Mouse (Mus musculus) forebrain, embryonic 11.5 days (tissue): Measurements from ENCODE around the gene Lrp2. TPM values are rescaled to one million over a fixed set of nuclear protein-coding genes. Genes with fewer than 3 reads are reported as not detected.

Experiments used
- ATAC-seq: fragments of 200-750 bp; cut with Nextera tagmentation; replicated peaks from 2 replicates; pipeline ENCODE4 v1.8.0; 2017; ENCODE audit warnings: moderate TSS enrichment; ENCODE audit not compliant: low FRiP score
- DNase-seq: peaks from one replicate; pipeline ENCODE4 v3.0.0-alpha.2; 2017; ENCODE audit warnings: low spot score
- H3K27ac ChIP-seq: fragments of 300-500 bp; sonication (generic); 2 replicates; pipeline ENCODE4 v1.5.1; 2014; ENCODE audit warnings: low read depth, low read length
- H3K27me3 ChIP-seq: fragments of 300-500 bp; sonication (generic); 2 replicates; pipeline ENCODE4 v1.6.1; 2014; ENCODE audit warnings: mild to moderate bottlenecking, low read length, mixed read lengths; ENCODE audit not compliant: control insufficient read depth, insufficient read depth
- H3K36me3 ChIP-seq: fragments of 300-500 bp; sonication (generic); 2 replicates; pipeline ENCODE4 v1.6.1; 2014; ENCODE audit warnings: mild to moderate bottlenecking, low read length, moderate library complexity, mixed read lengths; ENCODE audit not compliant: control insufficient read depth, insufficient read depth
- H3K4me1 ChIP-seq: fragments of 300-500 bp; sonication (generic); replicated peaks from 2 replicates; pipeline ENCODE4 v1.6.1; 2014; ENCODE audit warnings: low read length, mixed read lengths; ENCODE audit not compliant: control insufficient read depth, insufficient read depth
- H3K4me2 ChIP-seq: fragments of 300-500 bp; sonication (generic); 2 replicates; pipeline ENCODE4 v1.6.1; 2014; ENCODE audit warnings: low read depth, mild to moderate bottlenecking, low read length, moderate library complexity, mixed read lengths; ENCODE audit not compliant: severe bottlenecking
- H3K4me3 ChIP-seq: fragments of 300-500 bp; sonication (generic); 2 replicates; pipeline ENCODE4 v1.5.1; 2014; ENCODE audit warnings: low read depth, low read length
- H3K9ac ChIP-seq: fragments of 300-500 bp; sonication (generic); 2 replicates; pipeline ENCODE4 v1.6.1; 2014; ENCODE audit warnings: low read length
- H3K9me3 ChIP-seq: fragments of 300-500 bp; sonication (generic); 2 replicates; pipeline ENCODE4 v1.6.1; 2016; ENCODE audit warnings: low read length, mixed read lengths; ENCODE audit not compliant: control insufficient read depth
- WGBS: fragments of 180-500 bp; shearing (Covaris S2); extraction: QIAGEN DNeasy Blood & Tissue Kit; methylation state at CpG from one replicate; pipeline ENCODE4 v1.1.7; 2014; 5-methylcytosine and 5-hydroxymethylcytosine counted together
- polyA plus RNA-seq: library from polyadenylated mRNA; unstranded; fragments of >200 nt; fragmentation: Nextera tagmentation; extraction: Ambion mirVana; gene quantifications from 2 replicates; pipeline ENCODE4 v1.2.1, GENCODE M21; 2014

The Lrp2 gene
- polyA plus RNA-seq, 1 experiment from 2014 or later = 3.1 TPM

DNA sequence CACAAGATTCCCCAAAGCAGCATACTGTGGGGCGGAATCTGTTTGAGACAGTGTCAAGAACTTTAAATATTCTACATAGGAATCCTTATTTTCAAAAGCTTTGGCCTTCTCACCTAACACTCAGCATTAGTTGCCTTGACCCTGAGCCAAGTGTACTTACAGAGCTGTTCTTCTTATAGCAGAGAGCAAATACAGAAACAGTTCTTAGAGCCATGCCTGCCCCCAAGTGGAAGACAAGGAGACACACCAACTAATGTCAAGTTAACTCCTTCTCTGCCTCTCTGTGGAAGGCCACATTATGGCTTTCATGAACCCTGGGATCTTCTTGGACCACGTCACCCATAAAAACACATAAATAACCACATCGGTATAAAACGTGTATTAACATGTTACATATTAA is 114.0 kb downstream of the Lrp2 start:
- 95% methylated on average over 4 of the region's 4 CpGs for WGBS
- no peak for ATAC-seq
- Histone ChIP-seq H3K4me1 (no peaks in the 10 kb centered on the region), H3K9me3 (no peaks in the 10 kb centered on the region), H3K27ac (no peak overlapping the region), H3K9ac (no peak overlapping the region), H3K27me3 (no peaks in the 10 kb centered on the region), H3K4me2 (no peak overlapping the region), H3K4me3 (no peak overlapping the region), H3K36me3 (no peaks in the 10 kb centered on the region)
- no peak for DNase-seq

GRCm38 (mm10) chr2:69463609-69464008 is 122.3 kb downstream of the Lrp2 start:
- no peak overlapping the region for H3K4me3 ChIP-seq
- no peak for DNase-seq
- no peaks in the 10 kb centered on the region for H3K4me1 ChIP-seq
- H3K9me3 ChIP-seq = no peaks in the 10 kb centered on the region
- H3K36me3 ChIP-seq = no peaks in the 10 kb centered on the region
- WGBS = 87% methylated on average over 6 of the region's 6 CpGs
- no peak overlapping the region for H3K9ac ChIP-seq
- no peaks in the 10 kb centered on the region for H3K27me3 ChIP-seq
- ATAC-seq = no peak
- no peak overlapping the region for H3K4me2 ChIP-seq
- no peak overlapping the region for H3K27ac ChIP-seq

DNA sequence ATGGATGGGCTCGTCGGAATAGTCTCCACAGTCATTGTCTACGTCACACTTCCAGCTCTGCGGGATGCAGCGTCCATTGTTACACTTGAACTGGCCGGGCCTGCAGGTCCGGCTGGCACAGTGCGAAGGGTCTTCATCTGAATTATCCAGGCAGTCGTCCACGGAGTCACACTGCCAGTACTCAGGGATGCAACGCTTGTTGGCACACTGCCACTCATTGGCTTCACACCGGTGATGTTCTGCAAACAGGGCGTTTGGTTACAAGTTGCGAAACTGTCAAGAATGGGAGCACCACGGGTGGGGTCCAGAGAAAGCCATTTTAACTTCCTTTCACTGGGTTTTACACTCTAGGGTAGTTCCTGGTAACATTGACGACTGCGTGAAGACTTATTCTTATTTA is 126.4 kb downstream of the Lrp2 start:
- ATAC-seq = no peak
- no peak overlapping the region for H3K4me3 ChIP-seq
- no peak overlapping the region for H3K4me2 ChIP-seq
- WGBS = 95% methylated on average over 17 of the region's 17 CpGs
- no peaks in the 10 kb centered on the region for H3K4me1 ChIP-seq
- DNase-seq = no peak
- H3K27ac ChIP-seq = no peak overlapping the region
- H3K27me3 ChIP-seq = no peaks in the 10 kb centered on the region
- H3K9ac ChIP-seq = no peak overlapping the region
- H3K36me3 ChIP-seq = no peaks in the 10 kb centered on the region
- no peaks in the 10 kb centered on the region for H3K9me3 ChIP-seq

GRCm38 (mm10) chr2:69451128-69451527 is 134.7 kb downstream of the Lrp2 start:
- ATAC-seq = no peak
- 93% methylated on average over 5 of the region's 5 CpGs for WGBS
- H3K36me3 ChIP-seq = no peaks in the 10 kb centered on the region

DNA sequence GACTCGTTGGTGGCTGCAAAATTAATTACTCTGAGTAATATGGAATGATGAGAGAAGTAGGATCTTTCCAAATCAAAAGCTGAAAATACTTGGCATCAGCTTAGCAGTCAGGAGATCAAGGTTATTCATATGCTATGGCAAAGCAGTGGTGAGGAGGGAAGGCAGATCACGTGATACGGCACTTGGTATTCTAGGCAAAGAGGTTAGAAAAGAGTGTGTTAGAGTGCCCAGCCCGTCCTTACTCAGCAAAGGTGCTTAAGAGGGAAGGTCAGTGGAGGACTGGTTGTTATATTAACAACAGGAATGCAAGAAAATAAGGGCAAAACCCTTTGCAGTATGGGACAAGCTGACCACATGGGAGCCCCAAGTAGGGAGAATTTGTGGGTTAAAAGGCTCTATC is 137.3 kb downstream of the Lrp2 start:
- 84% methylated on average over 4 of the region's 4 CpGs for WGBS

More at GRCm38 (mm10) chr2:69451128-69451527, 134.7 kb downstream of the Lrp2 start:
- H3K4me1 ChIP-seq = no peaks in the 10 kb centered on the region
- H3K9ac ChIP-seq = no peak overlapping the region
- H3K27ac ChIP-seq = no peak overlapping the region
- no peaks in the 10 kb centered on the region for H3K27me3 ChIP-seq
- DNase-seq = no peak
- no peaks in the 10 kb centered on the region for H3K9me3 ChIP-seq
- no peak overlapping the region for H3K4me3 ChIP-seq
- no peak overlapping the region for H3K4me2 ChIP-seq

GRCm38 (mm10) chr2:69445896-69446472 is 139.9 kb downstream of the Lrp2 start:
- no peak overlapping the region for H3K27ac ChIP-seq
- H3K36me3 ChIP-seq = no peaks in the 10 kb centered on the region
- no peak overlapping the region for H3K9ac ChIP-seq
- WGBS = 83% methylated on average over 4 of the region's 4 CpGs
- DNase-seq (no peak), ATAC-seq (no peak)
- no peaks in the 10 kb centered on the region for H3K27me3 ChIP-seq
- H3K4me3 ChIP-seq = no peak overlapping the region
- H3K4me1 ChIP-seq = no peaks in the 10 kb centered on the region
- no peaks in the 10 kb centered on the region for H3K9me3 ChIP-seq
- H3K4me2 ChIP-seq = no peak overlapping the region

More for the DNA sequence above, 137.3 kb downstream of the Lrp2 start:
- H3K36me3 ChIP-seq = no peaks in the 10 kb centered on the region
- no peak for ATAC-seq
- no peak for DNase-seq
- H3K27me3 ChIP-seq = no peaks in the 10 kb centered on the region
- H3K9me3 ChIP-seq = no peaks in the 10 kb centered on the region
- H3K27ac ChIP-seq = no peak overlapping the region
- no peak overlapping the region for H3K4me2 ChIP-seq
- H3K4me1 ChIP-seq = no peaks in the 10 kb centered on the region
- no peak overlapping the region for H3K9ac ChIP-seq
- H3K4me3 ChIP-seq = no peak overlapping the region

DNA sequence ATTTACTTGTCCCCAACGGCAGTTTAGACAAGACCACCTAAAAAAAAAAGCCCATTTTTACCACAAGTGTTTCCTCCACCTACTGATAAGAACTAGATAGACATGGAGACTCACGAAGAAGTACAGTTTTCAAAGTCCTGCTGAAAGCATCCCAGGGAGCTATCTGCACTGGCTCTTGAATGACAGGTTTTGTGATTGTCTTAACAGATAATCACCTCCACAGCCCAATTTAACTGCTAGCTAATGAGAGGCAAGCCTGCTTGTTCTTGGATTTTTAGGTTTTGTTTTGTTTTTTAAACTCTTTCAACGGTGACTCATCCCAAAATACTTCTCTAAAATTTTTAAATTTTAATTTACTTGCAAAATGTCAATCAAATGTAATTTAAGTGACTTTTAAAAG is 144.2 kb downstream of the Lrp2 start:
- no peaks in the 10 kb centered on the region for H3K4me1 ChIP-seq
- H3K4me3 ChIP-seq = no peak overlapping the region
- DNase-seq = no peak
- WGBS = 77% methylated on average over 3 of the region's 3 CpGs
- ATAC-seq = no peak
- H3K9ac ChIP-seq = no peak overlapping the region
- no peaks in the 10 kb centered on the region for H3K9me3 ChIP-seq
- no peak overlapping the region for H3K27ac ChIP-seq
- H3K4me2 ChIP-seq = no peak overlapping the region
- H3K27me3 ChIP-seq = no peaks in the 10 kb centered on the region
- no peaks in the 10 kb centered on the region for H3K36me3 ChIP-seq

GRCm38 (mm10) chr2:69428116-69428515 is 157.7 kb downstream of the Lrp2 start:
- WGBS = 35% methylated on average over 3 of the region's 3 CpGs
- H3K36me3 ChIP-seq = no peaks in the 10 kb centered on the region
- no peak overlapping the region for H3K4me2 ChIP-seq
- H3K27ac ChIP-seq = no peak overlapping the region
- H3K9ac ChIP-seq = no peak overlapping the region
- H3K4me3 ChIP-seq = no peak overlapping the region
- no peaks in the 10 kb centered on the region for H3K4me1 ChIP-seq
- DNase-seq (peak; percentile 82), ATAC-seq (peak; percentile 73)
- no peaks in the 10 kb centered on the region for H3K9me3 ChIP-seq
- no peaks in the 10 kb centered on the region for H3K27me3 ChIP-seq

DNA sequence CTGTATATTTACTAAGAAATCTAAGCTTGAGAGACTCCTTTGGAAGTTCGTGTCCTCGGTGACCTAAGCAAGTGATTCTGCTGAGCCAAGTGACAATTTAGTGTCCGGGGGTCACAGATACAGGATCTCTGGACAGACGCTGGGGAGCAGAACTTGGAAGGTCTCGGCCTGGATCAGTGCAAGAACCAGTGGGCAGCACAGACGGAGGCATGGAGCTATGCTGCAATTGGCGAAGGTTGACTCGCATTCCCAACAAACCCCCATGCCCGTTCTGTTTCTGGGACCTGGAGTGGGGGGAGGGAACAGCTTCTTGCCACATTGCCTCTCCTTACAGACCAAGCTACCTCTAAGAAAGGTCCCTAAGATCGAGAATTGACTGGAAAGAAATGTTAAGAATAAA is 158.7 kb downstream of the Lrp2 start:
- no peaks in the 10 kb centered on the region for H3K4me1 ChIP-seq
- no peaks in the 10 kb centered on the region for H3K9me3 ChIP-seq
- H3K27me3 ChIP-seq = no peaks in the 10 kb centered on the region
- DNase-seq = no peak
- no peak for ATAC-seq
- no peak overlapping the region for H3K4me3 ChIP-seq
- no peak overlapping the region for H3K4me2 ChIP-seq
- 91% methylated on average over 10 of the region's 10 CpGs for WGBS
- no peak overlapping the region for H3K27ac ChIP-seq
- H3K36me3 ChIP-seq = no peaks in the 10 kb centered on the region
- H3K9ac ChIP-seq = no peak overlapping the region
